In the genomic region with DNA sequence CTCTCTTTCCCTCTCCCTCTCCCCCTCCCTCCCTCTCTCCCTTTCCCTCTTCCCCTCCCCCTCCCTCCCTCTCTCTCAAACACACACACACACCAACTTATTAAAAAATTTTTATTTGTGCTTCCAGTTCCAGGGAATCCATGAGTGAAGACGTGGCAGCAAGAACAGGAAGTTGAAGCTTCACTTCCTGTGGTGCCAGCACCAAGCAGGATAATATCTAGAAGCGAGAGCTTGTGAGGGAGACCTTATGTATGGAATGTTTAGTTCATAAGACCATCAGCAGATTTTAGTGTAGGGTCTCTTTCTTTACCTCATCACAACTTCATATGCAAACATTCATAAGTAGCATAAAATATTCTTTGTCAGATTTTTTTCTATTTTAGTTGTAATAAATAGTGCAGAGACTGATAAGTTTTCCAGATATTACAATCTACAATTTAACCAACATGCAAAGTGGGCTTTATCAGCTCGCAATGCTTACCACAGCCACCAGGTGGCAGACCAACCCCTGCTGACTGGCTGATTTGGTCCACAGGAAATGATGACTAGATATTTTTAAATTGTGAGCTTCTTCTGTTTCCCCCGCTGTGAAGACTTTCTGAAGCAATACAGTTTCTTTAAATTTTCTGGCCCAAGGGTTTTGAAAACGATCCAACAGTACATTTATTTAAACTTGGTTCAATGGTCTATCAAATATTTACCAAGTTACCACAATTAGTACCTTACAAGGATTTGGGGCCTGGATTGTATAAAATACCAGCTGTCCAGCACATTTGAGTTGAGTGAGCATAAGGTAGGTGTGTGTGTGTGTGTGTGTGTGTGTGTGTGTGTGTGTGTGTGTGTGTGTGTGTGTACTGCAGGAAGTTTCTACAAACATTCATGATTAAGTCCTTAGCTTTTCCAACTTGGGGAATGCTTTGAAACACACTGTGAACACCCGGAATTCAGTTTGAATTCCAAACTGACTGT, we compare ENCODE assay signal across 8 mouse cellular contexts. TPM values are rescaled to one million over a fixed set of nuclear protein-coding genes. Genes with fewer than 3 reads are reported as not detected.
DNase-seq lines count a peak whose midpoint lies in the region; ATAC-seq and TF ChIP-seq lines count a peak whose summit lies in the region.
"Had no signal": no experiment of that assay in that cellular context is flagged by ENCODE, and none has a peak within 500 bp of the region (broad histone marks: within the 10 kb centered on the region; RNA-seq: fewer than 3 reads in every experiment).

No protein-coding gene starts in this region.

- H3K4me2 ChIP-seq in heart, embryonic 15.5 days, result no peak overlapping the region
- H3K4me2 ChIP-seq: neural tube, embryonic 13.5 days had no signal

- TF ChIP-seq POLR2A in MEL (IDR thresholded peaks at IDR 0.05; ENCODE audit: control insufficient read depth in 1 of 2, insufficient read depth in 1 of 2, low read depth in 1 of 2, low read length in 2 of 2, poor library complexity in 1 of 2), result no peak

- peak; percentile 89 to 95 (median 91) for TF ChIP-seq CTCF in MEL (IDR thresholded peaks at IDR 0.05 in 2 of 3, conservative IDR thresholded peaks at IDR 0.05 in 1 of 3; ENCODE audit: control insufficient read depth in 1 of 3, insufficient read depth in 1 of 3, low read depth in 2 of 3, low read length in 3 of 3, poor library complexity in 1 of 3, severe bottlenecking in 1 of 3)

- H3K4me1 ChIP-seq in MEL (ENCODE audit: control insufficient read depth in 1 of 2, insufficient read depth in 2 of 2, low read length in 2 of 2), result peaks cover 0 to 2% of the 10 kb centered on the region in 2 experiments; a peak in 2 of 4 replicates
- peaks cover 9% of the 10 kb centered on the region for H3K4me1 ChIP-seq in heart, embryonic 15.5 days (replicated peaks)
- H3K4me1 ChIP-seq: neural tube, embryonic 13.5 days had no signal

- ATAC-seq in erythroid progenitor cell, adult 5-6 weeks (replicated peaks; ENCODE audit: low FRiP score, poor library complexity, severe bottlenecking), result peak; percentile 76; the same call in 1 of the 2 replicates
- no peak for ATAC-seq in heart, embryonic 15.5 days (replicated peaks; ENCODE audit: insufficient number of reproducible peaks, insufficient read depth, low FRiP score, low read depth)

- H3K79me2 ChIP-seq in MEL (ENCODE audit: control insufficient read depth, insufficient read depth, low read length, poor library complexity), result no peaks in the 10 kb centered on the region

- DNase-seq in MEL (ENCODE audit: low read depth, low spot score), result peak; percentile 91
- peak; percentile 54 to 59 for DNase-seq in adrenal gland, postnatal 4 days (ENCODE audit: low spot score in 2 of 2)
- peak; percentile 55 for DNase-seq in layer of hippocampus, adult 9-11 months
- DNase-seq in lung, postnatal 25 days (ENCODE audit: low spot score), result peak; percentile 78
- DNase-seq in right cerebral cortex, postnatal 36 days (ENCODE audit: low spot score in 2 of 2), result peak; percentile 57 to 75

- peak; percentile 88 for TF ChIP-seq RAD21 in MEL (IDR thresholded peaks at IDR 0.05; ENCODE audit: low read depth, low read length)

- H3K9ac ChIP-seq in MEL (ENCODE audit: control insufficient read depth, low read depth, low read length, poor library complexity, severe bottlenecking), result peak overlapping the region; percentile 39
- H3K9ac ChIP-seq in heart, embryonic 15.5 days, result no peak overlapping the region

- TF ChIP-seq EP300 in MEL (IDR thresholded peaks at IDR 0.05; ENCODE audit: low read depth in 1 of 2, low read length in 2 of 2), result peak in 1 of 2 experiments; percentile 43; a peak in 1 of 4 replicates

- 0 out of 4 replicates have a peak, but pooled peaks cover 0 to 1% of the 10 kb centered on the region in 2 experiments for H3K27me3 ChIP-seq in MEL (ENCODE audit: control insufficient read depth in 1 of 2, insufficient read depth in 2 of 2, low read length in 2 of 2)
- no peaks in the 10 kb centered on the region for H3K27me3 ChIP-seq in heart, embryonic 15.5 days
- H3K27me3 ChIP-seq: neural tube, embryonic 13.5 days had no signal

- no peaks in the 10 kb centered on the region for H3K9me3 ChIP-seq in MEL (replicated peaks; ENCODE audit: insufficient read depth, low read length)
- H3K9me3 ChIP-seq in heart, embryonic 15.5 days (replicated peaks), result no peaks in the 10 kb centered on the region
- H3K9me3 ChIP-seq: neural tube, embryonic 13.5 days had no signal

- H3K27ac ChIP-seq in MEL (ENCODE audit: control insufficient read depth, low read depth, low read length), result peak overlapping the region; percentile 62
- H3K27ac ChIP-seq in heart, embryonic 15.5 days, result peak overlapping the region; percentile 67
- H3K27ac ChIP-seq: neural tube, embryonic 13.5 days had no signal

- WGBS in heart, embryonic 15.5 days, result 15% methylated on average over 6 of the region's 6 CpGs

- peak overlapping the region; percentile 27 to 40 for H3K4me3 ChIP-seq in MEL (ENCODE audit: control insufficient read depth in 1 of 2, insufficient read depth in 1 of 2, low read depth in 2 of 2, low read length in 2 of 2)
- no peak overlapping the region for H3K4me3 ChIP-seq in heart, embryonic 15.5 days
- H3K4me3 ChIP-seq: neural tube, embryonic 13.5 days had no signal

- H3K36me3 ChIP-seq in MEL (ENCODE audit: control insufficient read depth in 1 of 2, insufficient read depth in 2 of 2, low read length in 2 of 2), result peaks cover 0 to 6% of the 10 kb centered on the region in 2 experiments; a peak in 2 of 4 replicates
- H3K36me3 ChIP-seq in heart, embryonic 15.5 days, result no peaks in the 10 kb centered on the region
- H3K36me3 ChIP-seq: neural tube, embryonic 13.5 days had no signal

TF ChIP-seq in MEL, 35 proteins besides CTCF, POLR2A, EP300 and RAD21 (continues in another document):
- TF ChIP-seq RCOR1 (IDR thresholded peaks at IDR 0.05; ENCODE audit: low read depth, low read length) (no peak), UBTF (IDR thresholded peaks at IDR 0.05; ENCODE audit: borderline replicate concordance, insufficient read depth, low read depth, low read length) (no peak), SMC3 (IDR thresholded peaks at IDR 0.05; ENCODE audit: low read depth, low read length) (peak; percentile 93), MEF2A (IDR thresholded peaks at IDR 0.05; ENCODE audit: extremely low read depth, insufficient replicate concordance, low read depth, low read length, poor library complexity, severe bottlenecking) (no peak; the same call in 1 of the 2 replicates), MAX (IDR thresholded peaks at IDR 0.05; ENCODE audit: low read length) (no peak), TAL1 (IDR thresholded peaks at IDR 0.05; ENCODE audit: low read length) (no peak), ZMIZ1 (IDR thresholded peaks at IDR 0.05; ENCODE audit: low read depth, low read length) (no peak), MYB (IDR thresholded peaks at IDR 0.05; ENCODE audit: low read depth, low read length) (no peak), HCFC1 (IDR thresholded peaks at IDR 0.05; ENCODE audit: low read depth, low read length) (no peak; the same call in 1 of the 2 replicates), GABPA (IDR thresholded peaks at IDR 0.05; ENCODE audit: low read depth, low read length) (no peak), TBP (IDR thresholded peaks at IDR 0.05; ENCODE audit: low read depth, low read length) (peak; percentile 53; the same call in 1 of the 2 replicates), POLR2AphosphoS2 (IDR thresholded peaks at IDR 0.05; ENCODE audit: low read length) (no peak), SIN3A (IDR thresholded peaks at IDR 0.05; ENCODE audit: low read length) (peak; percentile 75), KAT2A (conservative IDR thresholded peaks at IDR 0.05; ENCODE audit: low read depth, low read length) (0 out of 2 replicates have a peak, but pooled peaks have one; percentile 32), MYC (IDR thresholded peaks at IDR 0.05; ENCODE audit: low read depth, low read length) (peak; percentile 58; the same call in 1 of the 2 replicates), TCF12 (IDR thresholded peaks at IDR 0.05; ENCODE audit: low read depth, low read length) (peak; percentile 31; the same call in 1 of the 2 replicates), ETS1 (IDR thresholded peaks at IDR 0.05; ENCODE audit: low read depth, low read length) (peak; percentile 70), ZNF384 (IDR thresholded peaks at IDR 0.05; ENCODE audit: low read depth, low read length) (no peak), ELF1 (IDR thresholded peaks at IDR 0.05; ENCODE audit: low read depth, low read length) (no peak), USF2 (IDR thresholded peaks at IDR 0.05; ENCODE audit: borderline replicate concordance in 1 of 2, insufficient read depth in 1 of 2, low read depth in 1 of 2, low read length in 2 of 2) (no peak), MAZ (IDR thresholded peaks at IDR 0.05; ENCODE audit: low read depth, low read length) (no peak), USF1 (IDR thresholded peaks at IDR 0.05; ENCODE audit: low read depth, low read length) (no peak), MAFK (IDR thresholded peaks at IDR 0.05; ENCODE audit: borderline replicate concordance, low read depth, low read length) (peak; percentile 93), ZKSCAN1 (IDR thresholded peaks at IDR 0.05; ENCODE audit: low read depth, low read length) (no peak), GATA1 (IDR thresholded peaks at IDR 0.05; ENCODE audit: low read depth, low read length) (peak; percentile 83), BHLHE40 (IDR thresholded peaks at IDR 0.05; ENCODE audit: borderline replicate concordance, low read depth, low read length) (no peak), E2F4 (IDR thresholded peaks at IDR 0.05; ENCODE audit: borderline replicate concordance, low read depth, low read length) (no peak)

RNA-seq across cellular contexts. Expression of gene Rpia, which starts 19.8 kb away (rescaled TPM):
- 188 and 238 TPM in 2 replicates for total RNA-seq in MEL (2012; rRNA removed)
- 100 to 1,000 TPM in 1 of 2 experiments, 10 to 100 TPM in 1; 93.4 to 180 TPM for polyA plus RNA-seq in MEL (2012; ENCODE audit: insufficient read depth in 1 of 2, insufficient read length in 2 of 2, low read depth in 1 of 2, low replicate concordance in 2 of 2, missing spikeins in 1 of 2)
- total RNA-seq in adrenal gland, postnatal 4 days (2021), result 10 to 100 TPM; 24.7 to 26.1 TPM
- 51.9 and 59.1 TPM in 2 replicates for total RNA-seq in erythroid progenitor cell, adult 5-6 weeks (2015; ENCODE audit: low replicate concordance)
- total RNA-seq in erythroid progenitor cell, adult 5-6 weeks (2017; ENCODE audit: low replicate concordance), result 65.7 and 70.3 TPM in 2 replicates
- polyA plus RNA-seq in heart, embryonic 15.5 days (2015; fragmentation: Nextera tagmentation; extraction: Ambion mirVana), result 1.1 and 1.4 TPM in 2 replicates

RNA-seq across cellular contexts. Expression of gene Eif2ak3, which starts 32.5 kb away (rescaled TPM):
- 9.0 and 9.1 TPM in 2 replicates for total RNA-seq in MEL (2012; rRNA removed)
- polyA plus RNA-seq in MEL (2012; ENCODE audit: insufficient read depth in 1 of 2, insufficient read length in 2 of 2, low read depth in 1 of 2, low replicate concordance in 2 of 2, missing spikeins in 1 of 2), result 1 to 10 TPM in 1 of 2 experiments, not detected in 1; 9.9 TPM
- 10 to 100 TPM; 22.6 to 24.0 TPM for total RNA-seq in adrenal gland, postnatal 4 days (2021)
- 5.8 and 29.8 TPM in 2 replicates for total RNA-seq in erythroid progenitor cell, adult 5-6 weeks (2015; ENCODE audit: low replicate concordance)
- total RNA-seq in erythroid progenitor cell, adult 5-6 weeks (2017; ENCODE audit: low replicate concordance), result 9.4 and 12.6 TPM in 2 replicates
- polyA plus RNA-seq in heart, embryonic 15.5 days (2015; fragmentation: Nextera tagmentation; extraction: Ambion mirVana), result 5.2 and 7.5 TPM in 2 replicates
